Mouse (Mus musculus) bone marrow macrophage, adult 2 months (primary cell): Measurements from ENCODE around the gene Pyroxd2. TPM values are rescaled to one million over a fixed set of nuclear protein-coding genes. Genes with fewer than 3 reads are reported as not detected.
"Not testable (repeated sequence)": the region's sequence is repeated elsewhere in the genome, so short reads cannot be mapped to it uniquely, and the experiment has no call there.

Experiments
- H3K27ac ChIP-seq: 2 replicates; pipeline ENCODE4 v1.5.1; 2012; ENCODE audit warnings: low read depth, low read length; ENCODE audit not compliant: insufficient read depth
- H3K4me1 ChIP-seq: 2 replicates; pipeline ENCODE4 v1.6.1; 2012; ENCODE audit warnings: low read length; ENCODE audit not compliant: control insufficient read depth, insufficient read depth
- H3K4me3 ChIP-seq: 2 replicates; pipeline ENCODE4 v1.5.1; 2012; ENCODE audit warnings: mild to moderate bottlenecking, low read length, moderate library complexity; ENCODE audit not compliant: insufficient read depth
- CTCF ChIP-seq: IDR thresholded peaks from 2 replicates; pipeline ENCODE4 v1.5.1; 2012; ENCODE audit warnings: low read depth, mild to moderate bottlenecking, low read length, moderate library complexity
- POLR2A ChIP-seq: IDR thresholded peaks from 2 replicates; pipeline ENCODE4 v1.6.1; 2012; ENCODE audit warnings: mild to moderate bottlenecking, low read depth, low read length, borderline replicate concordance
- polyA plus RNA-seq: library from polyadenylated mRNA; stranded (reverse); fragments of >200 nt; gene quantifications from 2 replicates; pipeline ENCODE4 v1.2.4, GENCODE M21; 2012; ENCODE audit not compliant: missing spikeins, insufficient read depth, insufficient read length

Pyroxd2 gene
- polyA plus RNA-seq = 2.9 and 5.2 TPM in 2 replicates

DNA sequence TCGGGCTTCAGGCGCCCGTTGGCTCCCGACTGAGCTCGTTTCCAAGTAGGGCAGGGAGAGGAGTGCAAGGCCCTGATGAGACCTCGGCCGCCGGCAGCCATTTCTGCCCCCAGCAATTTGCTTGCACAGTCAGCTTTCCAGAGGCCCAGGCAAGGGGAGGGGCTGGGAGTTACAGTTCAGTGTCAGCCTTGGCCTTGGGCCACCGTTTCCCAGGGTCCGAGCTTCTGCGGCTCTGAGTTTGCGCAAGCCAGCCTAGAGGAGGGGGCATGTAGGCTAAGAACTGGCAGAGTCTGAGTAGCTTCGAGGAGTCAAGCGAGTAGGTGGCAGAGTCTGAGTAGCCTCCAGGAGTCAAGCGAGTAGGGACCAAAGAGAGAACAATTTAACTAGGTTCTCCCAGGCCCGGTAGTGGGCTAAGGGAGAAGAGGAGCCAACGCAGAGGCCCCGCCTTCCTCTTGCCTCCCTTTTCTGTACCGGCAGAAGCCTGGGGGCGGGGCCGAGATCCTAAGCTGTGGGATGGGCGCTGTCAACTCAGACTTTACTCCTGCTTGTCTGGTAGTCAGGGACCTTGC lies at the start of gene Pyroxd2:
Pyroxd2 (minus strand) TSS at position 413 of the 569 bp plus-strand sequence.
- Histone ChIP-seq H3K4me3 (peak within 1 kb of the TSS; percentile 56), H3K27ac (peak within 1 kb of the TSS; percentile 94), H3K4me1 (peaks cover 43% of the 10 kb centered on the region)
- TF ChIP-seq POLR2A (peak; percentile 34; the same call in 1 of the 2 replicates), CTCF (no peak)

DNA sequence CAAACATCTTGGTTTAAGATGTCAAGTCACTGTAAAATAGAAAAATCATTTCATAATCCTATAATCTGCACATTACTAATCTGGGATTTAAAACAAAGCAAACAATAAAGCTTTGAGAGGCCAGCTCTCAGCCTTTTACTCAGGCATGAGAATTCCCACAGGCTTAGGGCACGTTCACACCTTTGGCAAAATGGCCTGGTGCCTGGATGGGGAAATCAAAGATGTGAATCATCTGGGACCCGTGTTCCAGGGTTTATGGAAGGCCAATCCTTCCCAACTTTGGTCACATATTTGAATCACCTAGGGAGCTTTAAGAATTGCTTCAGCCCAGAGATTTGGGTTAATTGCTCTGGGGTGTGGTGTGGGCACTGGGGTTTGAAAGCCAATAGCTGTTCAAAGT lies 45.3 kb upstream of the Pyroxd2 start:
- Histone ChIP-seq H3K27ac (no peak overlapping the region), H3K4me3 (no peak overlapping the region), H3K4me1 (no peaks in the 10 kb centered on the region)
- TF ChIP-seq POLR2A = no peak
- TF ChIP-seq CTCF = no peak

DNA sequence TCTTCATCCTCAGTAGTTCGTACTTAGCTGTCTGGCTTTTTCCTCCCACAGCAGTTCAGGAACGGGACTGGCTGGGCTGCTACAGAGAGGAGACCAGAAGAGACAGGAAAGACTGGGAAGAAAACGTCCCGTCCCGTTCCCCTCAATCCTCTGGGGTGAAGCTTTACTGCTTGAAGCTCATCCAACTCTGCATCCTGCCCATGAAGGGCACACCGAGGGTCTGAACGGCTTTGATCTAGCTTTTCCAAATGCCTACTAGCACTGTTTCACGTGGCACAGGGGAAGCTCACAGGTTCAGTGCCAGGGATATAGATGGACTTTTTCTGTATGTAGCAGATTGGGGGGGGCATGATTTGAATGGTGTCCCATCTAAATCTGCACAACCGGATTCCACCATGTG lies 43.2 kb upstream of the Pyroxd2 start:
- Histone ChIP-seq H3K4me3 (no peak overlapping the region), H3K27ac (no peak overlapping the region), H3K4me1 (no peaks in the 10 kb centered on the region)
- no peak for TF ChIP-seq POLR2A

DNA sequence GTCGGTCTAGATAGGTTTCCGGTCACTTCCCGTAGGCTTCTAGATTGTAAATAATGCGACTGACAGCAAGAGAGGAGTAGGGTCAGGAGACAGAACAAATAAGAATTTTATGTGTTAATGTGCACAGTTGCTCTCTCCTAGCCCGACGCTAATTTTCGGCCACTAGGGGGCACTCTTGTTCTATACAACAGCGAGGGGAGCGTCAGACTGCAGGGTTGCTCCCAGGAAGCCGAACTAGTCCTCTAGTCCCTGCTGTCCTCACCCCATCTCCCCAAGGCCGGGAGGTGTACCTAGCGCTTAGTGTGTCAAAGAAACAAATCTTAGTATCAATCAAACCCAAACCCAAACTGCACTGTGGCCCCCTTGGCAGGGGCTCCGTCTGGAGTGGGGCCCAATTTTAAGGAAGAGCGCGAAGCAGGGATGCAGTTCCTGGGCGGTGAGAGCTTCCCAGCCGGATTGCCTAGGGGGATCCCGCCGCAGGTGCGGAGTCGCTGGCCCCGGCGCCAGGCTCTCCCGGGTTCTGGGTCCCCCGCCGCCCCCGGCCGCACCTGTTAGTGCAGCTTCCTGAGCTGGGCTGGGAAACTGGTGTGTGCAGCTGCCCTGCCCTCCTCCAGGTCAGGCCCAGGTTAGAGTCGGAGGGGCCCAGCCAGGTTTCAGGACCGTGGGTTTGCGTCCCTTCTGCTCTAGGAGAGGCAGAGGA lies 42.5 kb upstream of the Pyroxd2 start:
- TF ChIP-seq POLR2A (no peak), CTCF (peak; percentile 71)
- no peak overlapping the region for H3K4me3 ChIP-seq
- H3K4me1 ChIP-seq = no peaks in the 10 kb centered on the region
- no peak overlapping the region for H3K27ac ChIP-seq

DNA sequence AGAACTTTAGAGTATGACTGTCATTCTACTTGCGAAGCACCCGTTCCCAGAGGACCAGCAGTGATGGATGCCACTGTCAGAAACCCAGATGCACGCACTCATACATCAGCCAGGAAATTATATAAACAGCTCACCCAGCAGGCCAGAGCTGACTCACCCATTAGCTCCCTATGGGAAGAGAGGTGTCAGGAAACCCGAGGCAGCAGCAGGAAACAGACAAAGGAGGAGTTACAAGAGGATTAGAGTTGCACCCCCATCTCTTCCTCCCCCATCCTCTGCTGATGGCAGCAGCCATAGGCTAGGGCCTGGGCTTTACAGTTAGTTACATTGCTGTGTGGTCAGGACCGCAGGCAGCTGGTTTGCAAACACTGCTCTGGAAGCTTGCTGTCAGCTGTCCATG lies 35.7 kb upstream of the Pyroxd2 start:
- H3K4me3 ChIP-seq = no peak overlapping the region
- no peak overlapping the region for H3K27ac ChIP-seq
- no peaks in the 10 kb centered on the region for H3K4me1 ChIP-seq
- TF ChIP-seq CTCF (no peak), POLR2A (no peak)

DNA sequence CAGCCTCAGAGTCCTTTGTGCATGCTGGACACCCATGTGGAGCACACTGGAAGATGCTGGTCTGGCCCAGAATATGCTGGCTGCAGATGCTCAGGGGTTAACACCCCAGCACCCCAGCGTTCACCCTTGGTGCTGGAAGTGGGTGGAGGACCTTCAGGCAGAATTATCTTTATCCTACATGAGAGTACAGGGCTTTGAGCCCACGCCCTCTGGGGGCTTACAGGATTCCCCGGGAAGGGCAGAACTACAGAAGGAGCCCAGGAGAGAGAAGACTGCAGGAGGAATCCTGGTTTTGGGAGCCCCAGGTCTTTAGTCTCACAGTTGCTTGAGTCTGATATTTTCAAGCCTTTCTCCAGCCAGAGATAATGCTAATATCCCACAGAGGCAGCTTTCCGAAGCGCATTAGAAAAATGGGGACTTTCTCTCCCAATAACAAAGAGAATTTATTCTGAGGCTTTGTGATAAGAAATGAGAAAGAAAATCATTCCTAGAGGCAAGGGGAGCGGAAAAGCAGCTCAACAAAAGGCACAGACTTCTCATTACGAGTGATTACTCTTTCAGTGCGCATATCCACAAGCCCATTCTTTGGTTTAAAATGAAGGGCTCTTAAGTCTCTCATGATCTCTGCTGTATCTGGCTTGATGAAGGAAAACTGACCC lies 33.1 kb upstream of the Pyroxd2 start:
- TF ChIP-seq POLR2A (no peak), CTCF (no peak)
- H3K4me1 ChIP-seq = no peaks in the 10 kb centered on the region
- no peak overlapping the region for H3K27ac ChIP-seq
- H3K4me3 ChIP-seq = no peak overlapping the region

DNA sequence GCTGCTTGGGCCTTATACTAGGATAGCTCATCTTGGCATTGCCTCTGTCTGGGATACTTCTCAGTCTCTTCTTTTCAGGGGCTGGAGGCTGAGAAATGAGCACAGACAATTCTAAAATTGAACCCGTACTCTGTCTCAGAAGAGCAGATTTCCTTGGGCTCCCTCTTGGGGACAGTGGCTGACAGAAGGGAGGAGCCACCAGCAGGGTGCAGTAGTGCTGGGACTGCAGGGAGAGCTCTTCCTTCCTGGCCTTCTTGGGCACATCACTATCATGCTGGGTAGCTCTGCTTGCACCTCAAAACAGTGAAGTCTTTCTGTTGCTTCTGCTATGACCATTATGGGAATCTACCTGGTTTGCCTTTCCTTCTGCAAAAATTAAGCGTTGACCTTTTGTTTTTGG lies 32.6 kb upstream of the Pyroxd2 start:
- Histone ChIP-seq H3K4me1 (no peaks in the 10 kb centered on the region), H3K4me3 (no peak overlapping the region)
- TF ChIP-seq POLR2A (no peak), CTCF (no peak)

DNA sequence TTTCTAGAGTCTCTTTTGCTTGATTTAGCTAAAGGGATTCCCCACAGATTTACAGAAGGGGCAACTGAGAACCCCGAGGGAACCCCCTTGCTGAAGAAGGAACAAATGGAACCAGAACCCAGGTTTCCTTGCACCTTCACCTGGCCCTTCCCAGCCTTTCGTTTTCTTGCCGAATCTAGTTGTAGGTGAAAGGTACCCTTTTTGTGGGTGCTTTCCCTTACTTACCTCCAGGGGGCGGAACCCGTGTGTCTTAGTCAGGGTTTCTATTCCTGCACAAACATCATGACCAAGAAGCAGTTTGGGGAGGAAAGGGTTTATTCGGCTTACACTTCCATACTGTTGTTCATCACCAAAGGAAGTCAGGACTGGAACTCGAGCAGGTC lies 27.6 kb upstream of the Pyroxd2 start:
- TF ChIP-seq CTCF = peak; percentile 39
- H3K27ac ChIP-seq = peak overlapping the region; percentile 74

More for the DNA sequence above, 32.6 kb upstream of the Pyroxd2 start:
- H3K27ac ChIP-seq = no peak overlapping the region

DNA sequence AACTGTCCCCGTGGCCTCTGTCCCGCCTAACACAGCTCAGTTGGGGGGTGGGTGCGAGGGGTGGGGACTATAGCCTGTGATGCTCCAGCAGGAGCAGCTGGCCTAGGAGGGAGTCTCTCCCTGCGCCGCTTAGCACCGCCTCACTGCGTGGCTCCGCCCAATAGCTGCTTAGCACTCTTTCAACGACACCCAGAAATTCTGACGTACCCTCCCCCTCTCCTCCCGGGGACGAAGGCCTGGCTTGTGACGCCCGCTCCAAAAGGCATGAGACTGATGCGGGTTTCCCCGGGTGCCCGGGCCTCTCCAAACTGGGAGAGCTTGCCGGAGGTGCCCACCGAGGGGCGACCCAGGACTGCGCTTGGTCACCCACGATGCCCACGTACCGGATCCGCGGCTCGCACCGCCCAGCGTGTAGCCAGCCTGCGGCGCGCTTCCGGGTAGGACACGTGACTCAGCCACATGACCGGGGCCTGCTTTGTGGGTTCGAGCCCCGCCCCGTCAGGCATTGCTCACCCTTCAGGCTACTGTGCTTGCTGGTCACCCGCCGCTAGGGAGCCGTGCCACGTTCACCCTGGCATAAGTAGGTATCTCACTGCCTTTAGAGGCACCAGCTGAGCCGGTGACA lies 27.1 kb upstream of the Pyroxd2 start, which contains the start of gene Hps1:
Hps1 (minus strand) TSS at position 448 of the 625 bp plus-strand sequence.
- H3K27ac ChIP-seq = peak within 1 kb of the TSS; percentile 74

More for the DNA sequence above, 27.6 kb upstream of the Pyroxd2 start:
- not testable (repeated sequence) for H3K4me1 ChIP-seq
- peak overlapping the region; percentile 71 for H3K4me3 ChIP-seq

More for the DNA sequence above, 27.1 kb upstream of the Pyroxd2 start, which contains the start of gene Hps1:
- Histone ChIP-seq H3K4me1 (peaks cover 8% of the 10 kb centered on the region), H3K4me3 (peak within 1 kb of the TSS; percentile 71)
- no peak for TF ChIP-seq POLR2A
- no peak for TF ChIP-seq CTCF
